Comparison of ENCODE assay signal across 1 mouse cellular context in genomic region chr13:94295922-94296321, GRCm38 (mm10).
TF ChIP-seq lines count a peak whose summit lies in the region.

No protein-coding gene starts in this region.

TF ChIP-seq in CH12.LX, 34 proteins besides CTCF, POLR2A, EP300 and RAD21 (continued from another document):
- TF ChIP-seq TBP (conservative IDR thresholded peaks at IDR 0.05; ENCODE audit: low read depth, low read length) (0 out of 2 replicates have a peak, but pooled peaks have one; percentile 28), RCOR1 (conservative IDR thresholded peaks at IDR 0.05; ENCODE audit: low read depth, low read length) (no peak), JUN (IDR thresholded peaks at IDR 0.05; ENCODE audit: insufficient read depth, low read depth, low read length) (no peak), JUND (conservative IDR thresholded peaks at IDR 0.05; ENCODE audit: low read depth, low read length) (0 out of 2 replicates have a peak, but pooled peaks have one; percentile 10), NRF1 (IDR thresholded peaks at IDR 0.05; ENCODE audit: low read depth, low read length) (no peak), SIN3A (IDR thresholded peaks at IDR 0.05; ENCODE audit: low read length) (no peak), ZKSCAN1 (IDR thresholded peaks at IDR 0.05; ENCODE audit: borderline replicate concordance, low read depth, low read length) (peak; percentile 69), CHD1 (IDR thresholded peaks at IDR 0.05; ENCODE audit: low read depth, low read length) (no peak), MYC (IDR thresholded peaks at IDR 0.05; ENCODE audit: low read depth, low read length) (no peak)
